Mouse (Mus musculus) layer of hippocampus, postnatal 25 days (tissue): ENCODE measurements at regions not wholly inside any gene's neighbourhood (a gene's known extent, or its start where the extent isn't known, plus 50 kb on each side); places are given as distances from the start of the nearest gene placed in this dataset.

Experiments
- DNase-seq, 2 experiments: peaks; one replicate each; pipeline ENCODE4 v3.0.0; 2022; ENCODE audit warnings: mixed read lengths in 2 of 2, low spot score in 1 of 2; ENCODE audit errors: extremely low spot score in 1 of 2

GRCm38 (mm10) chr13:37500668-37501286, 155.8 kb downstream of the Ly86 start:
- no peak for DNase-seq

- DNase-seq, result no peak
Observed at GRCm38 (mm10) chr13:37503449-37503848, 158.4 kb downstream of the Ly86 start.

- no peak for DNase-seq
Observed at GRCm38 (mm10) chr13:37503898-37504297, 158.9 kb downstream of the Ly86 start.

- DNase-seq, result no peak
Observed at GRCm38 (mm10) chr13:37504373-37504772, 159.4 kb downstream of the Ly86 start.

- no peak for DNase-seq
Observed at GRCm38 (mm10) chr13:37505617-37506016, 160.6 kb downstream of the Ly86 start.

GRCm38 (mm10) chr13:37506046-37506445, 161.0 kb downstream of the Ly86 start:
- DNase-seq, result no peak

GRCm38 (mm10) chr13:37506701-37507100, 161.7 kb downstream of the Ly86 start:
- no peak for DNase-seq

GRCm38 (mm10) chr13:37507146-37507545, 162.1 kb downstream of the Ly86 start:
- no peak for DNase-seq

- DNase-seq, result no peak
Observed at GRCm38 (mm10) chr13:37508385-37509351, 163.7 kb downstream of the Ly86 start.

GRCm38 (mm10) chr13:37509352-37509851, 164.4 kb downstream of the Ly86 start:
- DNase-seq, result no peak

- no peak for DNase-seq
Observed at GRCm38 (mm10) chr13:37510511-37510910, 165.5 kb downstream of the Ly86 start.

- DNase-seq, result no peak
Observed at GRCm38 (mm10) chr13:37511006-37511405, 166.0 kb downstream of the Ly86 start.

GRCm38 (mm10) chr13:37511406-37511805, 166.4 kb downstream of the Ly86 start:
- no peak for DNase-seq

GRCm38 (mm10) chr13:37512781-37513180, 167.8 kb downstream of the Ly86 start:
- DNase-seq, result no peak

GRCm38 (mm10) chr13:37513206-37513904, 168.3 kb downstream of the Ly86 start:
- no peak for DNase-seq

GRCm38 (mm10) chr13:37513905-37514607, 169.0 kb downstream of the Ly86 start:
- peak in 1 of 2 experiments; percentile 27 for DNase-seq

- no peak for DNase-seq
Observed at GRCm38 (mm10) chr13:37514641-37515305, 169.8 kb downstream of the Ly86 start.

GRCm38 (mm10) chr13:37517055-37517807, 172.2 kb downstream of the Ly86 start:
- DNase-seq, result no peak

GRCm38 (mm10) chr13:37519948-37520347, 174.9 kb downstream of the Ly86 start:
- DNase-seq, result no peak
